Mouse (Mus musculus) olfactory bulb, adult 2 months (tissue): ENCODE measurements around the gene Thrb.

Source experiments
- CTCF ChIP-seq: fragments of 200-500 bp; IDR thresholded peaks from 2 replicates; pipeline ENCODE4 v1.5.1; 2012; ENCODE audit warnings: low read depth, mild to moderate bottlenecking, low read length, moderate library complexity; ENCODE audit not compliant: insufficient read depth
- POLR2A ChIP-seq: fragments of 200-500 bp; IDR thresholded peaks from 2 replicates; pipeline ENCODE4 v1.6.1; 2012; ENCODE audit warnings: mild to moderate bottlenecking, low read depth, low read length, moderate library complexity; ENCODE audit not compliant: insufficient read depth

- TF ChIP-seq CTCF (no peak), POLR2A (no peak)
Measured at GRCm38 (mm10) chr14:17740903-17741302, 80.8 kb downstream of the Thrb start.
